Mouse (Mus musculus) kidney, adult 18-20 months (tissue): ENCODE measurements at regions not wholly inside any gene's neighbourhood (a gene's known extent, or its start where the extent isn't known, plus 50 kb on each side); places are given as distances from the start of the nearest gene placed in this dataset.

ENCODE experiments used
- DNase-seq: peaks from one replicate; pipeline ENCODE4 v3.0.0; 2021

- DNase-seq = no peak
Observed at GRCm38 (mm10) chr1:142605224-142605623, 1035.2 kb upstream of the B3galt2 start.

GRCm38 (mm10) chr1:142606082-142606481 lies 1034.4 kb upstream of the B3galt2 start:
- no peak for DNase-seq

GRCm38 (mm10) chr1:142621464-142621863 lies 1019.0 kb upstream of the B3galt2 start:
- no peak for DNase-seq

GRCm38 (mm10) chr1:142624303-142624702 lies 1016.2 kb upstream of the B3galt2 start:
- no peak for DNase-seq

GRCm38 (mm10) chr1:142655289-142655688 lies 985.2 kb upstream of the B3galt2 start:
- no peak for DNase-seq

- DNase-seq = no peak
Observed at GRCm38 (mm10) chr1:142665262-142665661, 975.2 kb upstream of the B3galt2 start.

- no peak for DNase-seq
Observed at GRCm38 (mm10) chr1:142679917-142680316, 960.5 kb upstream of the B3galt2 start.

- DNase-seq = no peak
Observed at GRCm38 (mm10) chr1:142688828-142689227, 951.6 kb upstream of the B3galt2 start.

GRCm38 (mm10) chr1:142695179-142695578 lies 945.3 kb upstream of the B3galt2 start:
- DNase-seq = no peak

GRCm38 (mm10) chr1:142708263-142708662 lies 932.2 kb upstream of the B3galt2 start:
- DNase-seq = no peak

GRCm38 (mm10) chr1:142730259-142730658 lies 910.2 kb upstream of the B3galt2 start:
- DNase-seq = no peak

GRCm38 (mm10) chr1:142734108-142734507 lies 906.4 kb upstream of the B3galt2 start:
- DNase-seq = no peak

- no peak for DNase-seq
Observed at GRCm38 (mm10) chr1:142738376-142738775, 902.1 kb upstream of the B3galt2 start.

- peak; percentile 70 for DNase-seq
Observed at GRCm38 (mm10) chr1:142742307-142742706, 898.2 kb upstream of the B3galt2 start.

- DNase-seq = no peak
Observed at GRCm38 (mm10) chr1:142771010-142771409, 869.5 kb upstream of the B3galt2 start.
